Mouse (Mus musculus): ENCODE measurements around the gene Pdrg1.

Pdrg1 gene

DNA sequence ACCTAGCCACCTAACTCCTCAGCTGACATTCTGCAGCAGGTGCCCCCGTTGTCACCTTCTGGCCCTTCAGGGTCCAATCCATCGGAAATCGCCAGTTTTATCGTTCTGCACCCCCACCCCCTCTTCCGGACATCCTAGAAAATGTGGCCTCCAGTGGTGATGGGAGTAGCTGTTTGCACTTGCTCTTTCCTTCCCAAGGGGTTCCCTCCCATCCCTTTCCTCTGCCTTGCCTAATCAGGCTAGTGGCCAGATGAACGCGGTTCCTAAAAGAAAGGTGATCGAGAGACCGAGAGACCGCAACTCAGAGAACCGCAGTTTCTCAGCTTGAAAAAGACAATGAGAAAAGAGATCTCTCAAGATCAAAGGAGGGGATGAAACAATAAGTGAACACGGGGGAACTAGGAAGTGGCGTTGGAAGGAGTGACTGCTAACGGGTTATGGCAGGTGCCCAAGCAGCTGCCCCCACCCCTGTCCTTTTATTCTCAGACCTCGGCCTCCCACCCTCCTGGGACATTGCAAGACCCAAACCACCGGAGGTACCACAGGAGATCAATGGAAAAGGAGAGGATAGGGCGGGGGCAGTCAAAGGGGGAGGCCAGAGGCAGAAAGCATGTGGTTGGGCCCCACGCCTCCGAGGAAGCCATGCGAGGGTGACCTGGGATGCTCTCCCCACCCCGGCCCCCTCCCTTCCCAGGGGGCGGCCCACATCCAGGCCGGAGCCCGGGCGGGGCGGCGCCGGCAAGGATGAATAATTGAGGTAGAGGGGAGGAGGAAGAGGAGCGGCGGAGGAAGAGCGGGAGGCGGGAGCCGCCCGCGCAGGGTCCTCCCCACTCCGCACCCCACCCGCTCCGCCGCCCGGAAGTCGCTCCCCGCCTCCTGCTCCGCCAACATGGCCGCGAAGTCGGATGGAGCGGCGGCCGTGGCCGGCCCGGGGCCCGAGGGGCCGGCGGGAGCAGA is 16.2 kb upstream of the Pdrg1 start, which contains the start of gene Xkr7:
TSS of gene Xkr7 (plus strand) at position 727 of the 957 bp plus-strand sequence.
- DNase-seq = no peak

DNA sequence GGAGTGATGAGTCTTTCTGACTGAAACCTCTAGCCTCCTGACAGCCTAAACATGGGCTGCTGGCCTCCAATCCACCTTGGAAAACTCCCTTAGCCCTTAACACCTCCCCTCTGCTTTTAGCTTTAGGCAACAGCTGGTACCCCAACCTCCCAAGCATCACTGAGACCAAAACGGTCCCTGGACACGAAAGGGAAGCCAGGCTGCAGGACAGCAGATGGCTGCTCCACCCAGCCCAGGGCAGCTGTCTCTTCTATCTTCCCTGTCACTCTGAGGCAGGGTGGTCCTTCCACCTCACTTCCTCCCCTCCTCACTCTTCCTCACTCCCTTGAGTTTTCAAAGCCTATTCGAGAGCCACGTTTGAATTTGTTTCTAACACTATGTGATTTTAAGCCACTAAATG is 15.2 kb upstream of the Pdrg1 start:
- no peak for DNase-seq

- DNase-seq = no peak
Observed at GRCm38 (mm10) chr2:153027501-153027900, 12.3 kb upstream of the Pdrg1 start.

DNA sequence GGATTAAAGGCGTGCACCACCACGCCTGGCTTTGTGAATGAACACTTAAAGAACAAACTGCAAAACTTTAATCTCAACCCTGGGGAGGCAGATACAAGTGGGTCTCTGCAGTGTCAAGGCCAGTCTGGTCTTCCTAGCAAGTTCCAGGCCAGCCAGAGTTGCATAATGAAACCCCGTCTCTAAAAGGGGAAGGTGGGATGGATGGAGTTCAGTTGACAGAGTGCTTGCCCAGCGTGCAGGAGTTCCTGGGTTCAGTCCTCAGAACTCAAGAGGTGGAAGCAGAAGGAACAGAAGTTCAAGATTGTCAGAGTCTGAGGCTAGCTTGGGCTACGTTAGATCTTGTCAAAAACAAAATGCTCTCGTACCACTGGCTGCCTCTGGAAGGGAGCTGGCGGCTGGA is 10.8 kb upstream of the Pdrg1 start:
- no peak for DNase-seq

GRCm38 (mm10) chr2:153022855-153023254 is 7.6 kb upstream of the Pdrg1 start:
- no peak for DNase-seq

GRCm38 (mm10) chr2:153021163-153021562 is 5.9 kb upstream of the Pdrg1 start:
- DNase-seq = no peak

- no peak for DNase-seq
Observed at GRCm38 (mm10) chr2:153019355-153019754, 4.1 kb upstream of the Pdrg1 start.

DNA sequence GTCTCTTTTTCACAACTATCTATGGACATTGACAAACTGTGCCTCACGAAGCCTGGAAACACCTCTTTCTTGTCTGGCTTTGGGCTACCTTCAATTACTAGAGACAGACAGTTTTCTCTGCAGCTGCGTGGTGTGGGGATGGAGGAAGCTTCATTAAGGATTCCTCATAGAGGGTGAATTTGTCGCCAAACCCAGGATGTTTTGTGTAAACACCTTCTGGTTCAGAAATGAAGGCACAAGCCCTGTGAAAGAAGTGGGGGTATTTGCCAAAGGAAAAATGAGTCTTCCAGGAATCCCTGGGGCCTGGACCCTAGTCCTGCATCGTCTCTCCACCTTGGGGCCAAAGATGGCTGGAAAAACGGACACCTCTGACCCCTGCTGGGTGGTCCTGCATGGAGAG is 1.6 kb upstream of the Pdrg1 start:
- DNase-seq = no peak

GRCm38 (mm10) chr2:153015804-153016203 is 577 bp upstream of the Pdrg1 start:
- no peak for DNase-seq

DNA sequence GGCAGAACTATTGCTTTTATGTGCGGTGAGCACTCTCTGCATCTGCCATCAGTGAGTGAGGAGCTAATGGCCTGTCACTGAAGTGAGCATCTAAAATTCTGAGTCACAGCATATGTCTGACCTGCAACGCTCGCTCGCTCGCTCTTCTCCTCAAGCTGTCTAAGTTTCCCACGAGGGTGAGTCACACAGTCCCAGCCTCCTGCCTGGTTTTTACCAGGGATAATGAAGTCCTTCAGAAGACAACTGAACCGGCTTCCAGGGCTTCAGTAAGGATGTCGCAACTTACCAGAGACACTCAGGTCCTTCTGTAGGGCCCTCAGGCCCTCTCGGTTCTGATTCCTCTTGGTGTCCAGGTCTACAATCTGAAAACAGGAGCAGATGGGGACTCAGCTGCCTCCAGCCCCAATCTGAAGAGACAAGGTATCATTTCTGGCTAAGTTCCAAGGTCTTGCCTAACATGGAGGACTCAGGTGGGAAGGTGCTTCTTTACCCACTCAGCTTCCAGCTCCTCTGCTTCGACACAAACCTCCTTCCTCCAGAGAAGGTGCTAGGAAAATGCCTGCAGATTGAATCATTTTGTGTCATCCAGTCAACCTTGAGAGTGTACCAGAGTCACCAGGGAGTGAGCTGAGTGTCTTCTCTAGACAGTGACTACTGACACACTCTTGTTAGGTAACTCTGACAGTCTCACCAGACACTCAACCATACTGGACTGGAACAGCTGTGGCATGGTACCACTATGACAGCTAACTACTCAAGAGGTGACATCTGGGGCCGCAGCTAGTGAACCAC is 1.3 kb downstream of the Pdrg1 start:
- DNase-seq = no peak

DNA sequence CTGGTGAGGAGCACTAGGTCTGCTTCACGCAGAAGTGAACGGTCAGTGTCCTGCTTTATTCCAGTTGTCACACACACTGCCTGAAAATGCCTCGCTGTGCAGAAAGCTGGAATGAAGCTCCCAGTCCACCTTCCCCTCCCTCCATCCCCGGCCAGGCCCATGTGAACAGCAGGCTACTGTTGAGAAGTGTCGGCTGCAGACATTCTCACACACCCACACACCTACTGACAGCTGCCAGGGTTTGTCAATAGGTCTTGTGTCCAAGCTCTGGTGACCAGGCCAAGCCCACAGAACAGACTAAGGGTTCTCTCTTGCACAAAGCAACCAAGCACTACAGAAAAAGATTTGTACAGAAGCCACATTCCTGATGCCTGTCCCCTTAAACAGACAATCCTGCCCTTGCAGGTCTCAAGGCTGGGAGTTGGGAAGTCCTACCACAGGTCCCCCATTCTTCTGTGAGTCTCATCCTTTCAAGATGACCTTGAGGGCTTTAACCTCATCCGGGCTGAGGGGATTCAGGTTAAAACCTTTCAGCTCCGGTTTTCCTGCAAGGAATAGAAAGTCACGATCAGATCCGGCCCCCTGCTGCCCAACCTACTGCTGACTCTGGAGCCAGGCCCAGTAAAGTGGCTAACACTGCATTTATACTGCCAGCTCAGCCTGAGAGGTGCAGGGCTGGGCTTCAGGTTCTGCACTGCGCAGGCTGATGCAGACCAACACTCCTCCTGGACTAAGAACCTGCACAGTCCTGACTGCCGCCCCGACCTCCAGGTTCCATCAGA is 5.8 kb downstream of the Pdrg1 start:
- no peak for DNase-seq

- no peak for DNase-seq
Observed at GRCm38 (mm10) chr2:153005981-153006380, 9.2 kb downstream of the Pdrg1 start.

DNA sequence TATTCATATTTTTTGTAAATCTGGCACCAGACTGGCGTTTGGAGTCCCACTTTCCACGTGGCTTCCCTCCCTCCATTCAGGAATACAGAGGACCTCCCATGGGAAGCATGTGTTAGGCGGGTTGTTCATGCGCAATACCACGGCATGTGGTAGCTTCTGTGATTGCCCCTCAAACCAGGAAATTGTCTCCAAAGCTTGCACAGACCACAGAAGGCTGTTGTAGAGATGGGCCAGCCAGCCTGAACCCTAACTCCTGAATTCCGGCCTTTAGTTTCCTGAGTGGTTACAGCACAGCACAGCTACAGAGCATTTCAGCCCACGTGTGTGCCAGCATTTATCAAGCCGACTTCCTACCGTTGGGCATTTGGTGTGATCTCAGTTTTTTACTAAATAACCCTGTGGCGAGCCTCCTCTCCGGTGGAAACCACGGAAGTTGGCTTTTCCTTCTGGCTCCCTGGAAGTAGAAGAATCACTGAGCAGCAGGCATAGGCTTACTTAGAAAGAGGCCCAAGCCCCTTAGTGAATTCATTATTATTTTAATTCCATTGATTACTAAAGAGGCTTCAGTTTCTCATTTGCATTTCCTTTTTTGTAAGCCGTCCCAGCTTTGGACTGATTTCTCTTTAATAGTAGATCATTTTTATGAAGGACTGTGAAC is 11.4 kb downstream of the Pdrg1 start:
- no peak for DNase-seq

- DNase-seq = peak; percentile 47
Observed at GRCm38 (mm10) chr2:153002492-153003248, 12.6 kb downstream of the Pdrg1 start.

GRCm38 (mm10) chr2:152997046-152997445 is 18.2 kb downstream of the Pdrg1 start:
- DNase-seq = no peak

GRCm38 (mm10) chr2:152991529-152991928 is 23.7 kb downstream of the Pdrg1 start:
- DNase-seq = no peak

GRCm38 (mm10) chr2:152985582-152985981 is 29.6 kb downstream of the Pdrg1 start:
- no peak for DNase-seq

GRCm38 (mm10) chr2:152976991-152977390 is 38.2 kb downstream of the Pdrg1 start:
- no peak for DNase-seq

- no peak for DNase-seq
Observed at GRCm38 (mm10) chr2:152965555-152965954, 49.7 kb downstream of the Pdrg1 start.

GRCm38 (mm10) chr2:152962091-152962793 is 53.0 kb downstream of the Pdrg1 start, which contains the start of gene Ttll9:
Ttll9 (plus strand) TSS chr2:152962485.
- peak; percentile 51 for DNase-seq

All from thymus, postnatal 4 days (tissue).